Mouse (Mus musculus) E14TG2a.4 (cell line): ENCODE results near the gene Ccdc40.

Source experiments
- H3K27me3 ChIP-seq: 2 replicates; pipeline ENCODE4 v1.6.1; 2014; ENCODE audit warnings: low read length, control low read depth; ENCODE audit not compliant: insufficient read depth
- H3K36me3 ChIP-seq: 2 replicates; pipeline ENCODE4 v1.6.1; 2014; ENCODE audit warnings: low read length, control low read depth; ENCODE audit not compliant: insufficient read depth
- H3K4me1 ChIP-seq: replicated peaks from 2 replicates; pipeline ENCODE4 v1.6.1; 2014; ENCODE audit warnings: low read depth, low read length, control low read depth
- H3K4me3 ChIP-seq: replicated peaks from 2 replicates; pipeline ENCODE4 v1.5.1; 2014; ENCODE audit warnings: mild to moderate bottlenecking, low read length
- H3K9me3 ChIP-seq: 2 replicates; pipeline ENCODE4 v1.6.1; 2014; ENCODE audit warnings: low read length, control low read depth
- CTCF ChIP-seq: conservative IDR thresholded peaks from 2 replicates; pipeline ENCODE4 v1.5.1; 2014; ENCODE audit warnings: low read length
- NANOG ChIP-seq: IDR thresholded peaks from 2 replicates; pipeline ENCODE4 v1.6.1; 2014; ENCODE audit warnings: borderline replicate concordance, low read length, mixed read lengths
- POU5F1 ChIP-seq: IDR thresholded peaks from 2 replicates; pipeline ENCODE4 v1.6.1; 2014; ENCODE audit warnings: low read length, borderline replicate concordance

Ccdc40 gene

DNA sequence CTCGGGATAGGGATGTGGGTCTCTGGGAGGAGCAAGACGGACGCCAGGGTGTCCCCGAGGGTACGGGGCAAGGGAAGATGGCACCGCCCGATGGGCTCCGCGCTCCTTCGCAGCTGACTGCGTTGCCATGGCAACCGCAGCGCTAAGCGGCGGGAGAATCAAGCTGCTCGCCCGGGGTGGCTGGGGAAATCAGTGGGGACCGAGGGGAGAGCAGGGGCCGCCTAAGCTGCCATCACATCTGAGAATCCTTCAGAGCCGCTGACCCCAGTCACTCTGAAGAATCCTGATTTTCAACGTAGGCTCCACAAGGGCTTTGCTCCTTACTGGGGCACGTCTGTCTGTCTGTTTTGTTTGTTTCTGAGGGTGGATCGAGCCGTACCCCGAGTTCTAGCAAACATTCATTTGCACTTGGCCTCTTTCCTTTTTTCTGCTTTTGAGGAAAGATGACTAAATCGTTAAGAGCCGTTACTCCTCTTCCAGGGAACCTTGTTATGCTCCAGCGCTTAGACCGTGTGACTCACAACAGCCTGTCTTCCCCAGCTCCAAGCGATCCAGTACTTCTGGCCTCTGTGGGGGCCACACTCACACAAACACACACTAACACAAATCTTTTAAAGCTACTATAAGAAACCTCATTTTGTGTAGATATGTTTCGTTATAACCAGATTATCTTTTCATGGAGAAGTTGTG is 72.0 kb downstream of the Ccdc40 start:
- Histone ChIP-seq H3K4me3 (peak overlapping the region; percentile 99), H3K9me3 (no peaks in the 10 kb centered on the region), H3K4me1 (peaks cover 73% of the 10 kb centered on the region), H3K36me3 (peaks cover 34% of the 10 kb centered on the region), H3K27me3 (no peaks in the 10 kb centered on the region)
- no peak for TF ChIP-seq POU5F1
- no peak for TF ChIP-seq NANOG
- no peak for TF ChIP-seq CTCF

DNA sequence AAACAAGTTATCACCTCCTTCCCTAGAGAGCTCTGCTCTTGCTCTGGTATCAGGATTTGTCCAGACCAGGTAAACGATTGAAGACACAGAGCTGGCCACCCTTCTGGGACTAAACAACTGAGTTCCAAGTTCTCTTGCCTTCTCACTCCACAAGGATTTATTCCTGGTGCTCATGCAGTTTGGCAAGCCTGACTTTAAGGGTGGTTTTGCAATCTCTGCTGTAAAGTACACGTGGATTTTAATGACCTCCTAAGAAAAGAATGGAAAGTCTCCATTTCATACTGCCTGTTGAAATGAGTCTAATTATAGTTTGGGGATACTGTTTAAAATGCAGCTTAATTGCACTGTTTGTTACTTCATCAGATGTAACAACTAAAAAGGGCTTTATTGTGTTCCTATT is 72.6 kb downstream of the Ccdc40 start:
- Histone ChIP-seq H3K9me3 (no peaks in the 10 kb centered on the region), H3K4me3 (no peak overlapping the region; the same call in 1 of the 2 replicates), H3K4me1 (peaks cover 73% of the 10 kb centered on the region), H3K36me3 (peaks cover 28% of the 10 kb centered on the region), H3K27me3 (no peaks in the 10 kb centered on the region)
- no peak for TF ChIP-seq NANOG
- no peak for TF ChIP-seq POU5F1
- no peak for TF ChIP-seq CTCF

DNA sequence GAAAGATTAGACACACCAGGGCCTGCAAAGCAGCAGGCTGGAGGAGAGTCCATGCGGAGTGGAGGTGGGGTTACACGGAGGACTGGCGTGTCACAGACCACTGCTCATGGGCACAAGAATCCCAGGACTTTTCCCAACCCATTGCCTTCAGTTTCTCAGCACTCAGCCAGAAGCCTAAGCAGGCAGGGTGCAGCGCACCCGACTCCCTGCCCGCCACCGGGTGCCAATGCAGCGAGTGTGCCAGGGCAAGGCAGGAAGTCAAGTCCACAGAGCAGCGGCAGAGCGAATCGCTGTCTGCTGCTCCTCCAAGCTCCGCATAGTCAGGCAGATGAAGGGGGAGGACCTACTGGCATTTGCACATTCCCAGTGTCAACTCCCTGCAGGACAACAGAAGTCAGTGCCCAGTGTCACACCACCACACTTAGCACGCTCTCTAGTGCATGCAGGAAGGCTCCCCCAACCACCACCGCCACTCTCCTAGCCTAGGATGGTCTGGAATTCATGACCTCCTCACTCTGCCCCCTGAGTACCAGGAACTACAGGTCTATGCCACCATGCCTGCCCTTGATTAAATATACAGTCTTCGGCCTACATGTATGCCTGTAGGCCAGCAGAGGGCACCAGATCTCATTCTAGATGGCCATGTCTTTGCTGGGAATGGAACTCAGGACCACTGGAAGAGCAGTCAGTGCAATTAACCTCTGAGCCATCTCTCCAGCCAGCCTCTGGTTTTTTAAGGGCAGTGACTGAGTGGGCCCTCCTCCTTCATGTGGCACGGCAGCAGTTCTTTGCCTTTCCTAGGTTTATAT is 76.7 kb downstream of the Ccdc40 start:
- Histone ChIP-seq H3K9me3 (no peaks in the 10 kb centered on the region), H3K36me3 (no peaks in the 10 kb centered on the region), H3K4me3 (peak overlapping the region; percentile 73), H3K27me3 (peaks cover 9% of the 10 kb centered on the region), H3K4me1 (peaks cover 66% of the 10 kb centered on the region)
- TF ChIP-seq NANOG (no peak), CTCF (peak; percentile 78)

DNA sequence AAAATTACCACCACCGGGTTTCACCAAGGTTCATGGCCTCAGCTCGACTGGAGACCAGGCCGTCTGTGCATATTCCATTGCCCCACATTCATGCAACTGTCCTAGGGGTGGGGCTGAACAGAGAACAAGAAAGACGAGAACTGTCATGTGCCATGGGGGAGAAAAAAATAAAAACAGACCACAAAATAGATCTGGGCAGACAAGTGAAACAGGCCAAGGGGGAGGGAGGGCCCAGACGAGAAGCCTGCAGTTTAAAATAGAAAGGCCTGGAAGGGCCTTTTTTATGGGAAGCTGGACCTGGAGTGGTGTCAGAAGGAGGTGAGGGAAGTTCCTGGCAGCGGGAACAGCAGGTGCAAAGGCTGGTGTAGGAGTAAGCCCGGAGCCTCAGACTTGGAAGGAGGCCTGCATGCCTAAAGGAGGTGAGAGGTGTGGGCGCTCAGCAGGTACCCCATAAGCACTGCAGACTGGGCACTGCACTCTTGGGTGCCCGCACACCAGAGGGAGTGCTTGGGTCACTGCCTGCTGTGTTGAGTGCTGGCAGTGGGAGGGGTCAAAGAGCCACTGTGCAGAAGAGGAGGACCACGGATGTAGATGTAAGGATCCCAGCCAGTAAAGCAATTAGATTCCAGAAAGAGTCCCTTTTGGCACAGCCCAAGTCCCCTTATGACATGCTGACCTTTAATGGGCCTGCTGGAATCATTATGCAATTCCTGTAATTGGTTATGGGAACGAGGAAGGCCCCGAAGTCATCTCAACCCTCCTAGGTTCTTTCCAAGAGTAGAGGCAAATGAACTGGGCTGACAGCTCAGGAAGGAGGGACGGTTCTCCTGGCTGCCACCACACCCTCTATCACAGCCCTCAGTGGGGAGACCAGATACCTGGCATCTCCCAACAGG is 78.6 kb downstream of the Ccdc40 start:
- H3K36me3 ChIP-seq, result no peaks in the 10 kb centered on the region
- no peaks in the 10 kb centered on the region for H3K9me3 ChIP-seq
- TF ChIP-seq NANOG, result no peak
- H3K4me3 ChIP-seq, result no peak overlapping the region
- peaks cover 10% of the 10 kb centered on the region for H3K27me3 ChIP-seq
- peaks cover 62% of the 10 kb centered on the region for H3K4me1 ChIP-seq

DNA sequence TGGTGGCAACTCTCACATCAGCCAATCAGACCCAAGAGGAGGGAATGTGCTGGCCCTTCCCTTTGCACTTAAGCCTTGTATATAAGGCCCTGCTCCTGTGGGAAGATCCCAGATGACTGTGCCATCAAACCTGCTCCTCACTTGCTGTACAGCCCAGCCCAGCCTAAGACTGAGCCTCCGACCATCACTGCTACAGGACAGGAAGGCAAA is 79.2 kb downstream of the Ccdc40 start, which contains the start of gene Card14:
Gene Card14, plus strand, starts transcription at position 111 of the 210 bp plus-strand sequence.
- peaks cover 60% of the 10 kb centered on the region for H3K4me1 ChIP-seq
- no peak for TF ChIP-seq POU5F1
- TF ChIP-seq CTCF, result no peak
- H3K27me3 ChIP-seq, result peaks cover 10% of the 10 kb centered on the region
- no peak within 1 kb of the TSS for H3K4me3 ChIP-seq
- no peaks in the 10 kb centered on the region for H3K36me3 ChIP-seq
- H3K9me3 ChIP-seq, result no peaks in the 10 kb centered on the region

DNA sequence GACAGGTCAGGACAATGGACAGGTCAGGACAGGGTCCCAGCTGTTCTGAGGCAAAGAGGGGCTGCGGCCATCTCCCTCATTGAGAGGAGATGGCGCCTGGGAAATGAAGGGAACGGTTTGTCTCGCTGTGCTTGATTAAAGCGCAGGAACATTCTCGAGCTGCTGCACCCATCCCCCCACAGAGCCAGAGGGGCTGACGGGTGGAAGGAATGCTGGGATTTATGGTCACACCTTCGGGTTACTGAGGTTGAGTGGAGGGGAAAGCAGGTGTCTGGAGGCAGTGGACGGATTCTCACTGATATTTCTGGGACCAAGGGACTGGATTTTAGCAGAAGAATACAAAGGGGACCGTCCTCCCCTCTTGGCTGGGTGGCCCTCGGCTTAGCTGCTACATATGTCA is 79.5 kb downstream of the Ccdc40 start:
- H3K4me1 ChIP-seq, result peaks cover 56% of the 10 kb centered on the region
- no peak overlapping the region for H3K4me3 ChIP-seq
- no peak for TF ChIP-seq POU5F1
- TF ChIP-seq CTCF, result no peak
- no peak for TF ChIP-seq NANOG
- H3K36me3 ChIP-seq, result no peaks in the 10 kb centered on the region
- peaks cover 10% of the 10 kb centered on the region for H3K27me3 ChIP-seq
- H3K9me3 ChIP-seq, result no peaks in the 10 kb centered on the region

DNA sequence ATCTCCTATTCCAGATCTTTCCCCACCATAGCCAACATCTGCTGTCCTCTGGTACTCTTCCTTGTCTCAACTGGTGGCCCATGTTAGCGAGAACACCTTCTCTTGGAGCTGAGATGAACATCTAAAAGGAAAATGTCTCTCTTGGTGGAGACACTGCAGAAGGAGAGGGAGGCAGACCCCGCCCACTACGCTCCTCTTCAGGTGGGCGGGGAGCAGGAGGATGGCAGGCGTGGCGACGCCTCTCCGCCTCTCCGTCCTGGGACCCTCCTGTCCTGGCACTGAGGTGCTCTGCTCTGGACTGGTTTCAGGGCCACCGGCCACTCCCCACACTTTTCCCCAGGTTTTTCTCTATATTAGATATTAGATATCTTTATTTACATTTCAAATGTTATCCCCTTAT is 82.2 kb downstream of the Ccdc40 start:
- TF ChIP-seq POU5F1, result no peak

DNA sequence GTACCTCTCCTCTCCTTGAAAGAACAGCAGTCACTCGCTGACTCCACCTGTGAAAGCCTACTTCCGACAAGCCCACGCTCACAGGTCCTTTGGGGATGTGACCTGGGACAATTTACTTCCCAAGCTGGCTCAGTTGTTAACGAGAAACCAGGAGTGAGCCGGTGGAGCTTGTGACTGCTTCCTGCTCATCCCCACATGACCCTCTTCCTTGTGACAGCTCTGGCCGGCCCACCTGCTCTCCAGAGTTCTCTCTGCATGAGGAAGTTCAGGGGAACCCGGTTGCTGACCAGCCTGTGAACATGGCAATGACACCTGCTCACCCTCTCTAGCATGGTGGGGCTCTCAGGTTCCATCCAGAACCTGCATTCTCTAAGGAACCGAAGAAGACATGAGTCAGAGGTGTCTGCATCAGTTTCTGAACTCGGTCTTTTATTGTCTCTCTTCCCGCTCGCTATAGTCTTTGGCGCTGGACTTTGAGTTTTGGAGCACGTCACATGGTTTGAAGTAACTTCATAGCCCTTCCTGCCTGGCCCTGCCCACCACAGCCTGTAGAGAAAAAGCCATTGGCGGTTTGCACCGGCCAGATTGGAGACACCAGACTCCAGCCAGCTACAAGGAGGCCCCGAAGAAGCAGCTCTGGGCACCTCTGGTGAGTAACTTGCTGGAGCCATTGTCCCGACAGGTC is 86.0 kb downstream of the Ccdc40 start:
- H3K4me1 ChIP-seq, result peaks cover 9% of the 10 kb centered on the region
- no peaks in the 10 kb centered on the region for H3K36me3 ChIP-seq
- H3K9me3 ChIP-seq, result no peaks in the 10 kb centered on the region
- no peak overlapping the region for H3K4me3 ChIP-seq
- peaks cover 10% of the 10 kb centered on the region for H3K27me3 ChIP-seq
- TF ChIP-seq CTCF (no peak), NANOG (no peak)

More for the DNA sequence above, 82.2 kb downstream of the Ccdc40 start:
- Histone ChIP-seq H3K4me3 (no peak overlapping the region), H3K36me3 (no peaks in the 10 kb centered on the region), H3K27me3 (peaks cover 15% of the 10 kb centered on the region), H3K9me3 (no peaks in the 10 kb centered on the region), H3K4me1 (peaks cover 33% of the 10 kb centered on the region)
